Mouse (Mus musculus): ENCODE results near the gene Gm21292. TPM values are rescaled to one million over a fixed set of nuclear protein-coding genes. Genes with fewer than 3 reads are reported as not detected.
"Not testable (repeated sequence)": the region's sequence is repeated elsewhere in the genome, so short reads cannot be mapped to it uniquely, and the experiment has no call there.

The Gm21292 gene
- not detected in 2 replicates for polyA plus RNA-seq (2016; fragmentation: Nextera tagmentation; extraction: Ambion mirVana)

DNA sequence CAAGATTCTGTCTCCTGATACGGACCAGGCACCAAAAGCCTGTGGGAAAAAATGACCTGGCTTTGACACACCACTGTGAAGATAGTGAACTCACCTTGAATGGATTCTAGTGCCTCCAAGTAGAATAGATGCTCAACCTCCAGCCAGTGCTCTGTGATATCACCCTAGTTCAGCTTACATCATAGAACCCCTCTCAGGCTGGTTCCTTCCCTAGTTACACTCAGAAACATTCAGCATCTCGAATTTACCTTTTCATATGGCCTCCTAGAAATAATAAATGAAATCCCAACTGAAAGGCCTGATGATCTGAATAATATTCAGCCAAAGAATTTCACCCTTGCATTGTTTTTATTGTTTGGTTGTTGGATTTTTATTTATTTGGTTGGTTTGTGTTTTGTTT is at the start of gene Gm21292:
Gene Gm21292 (minus strand): TSS at position 101 of the 400 bp plus-strand sequence.
- H3K4me1 ChIP-seq; H3K36me3 ChIP-seq; H3K4me3 ChIP-seq; H3K27ac ChIP-seq; H3K27me3 ChIP-seq (ENCODE audit: low read depth, poor library complexity, severe bottlenecking); H3K9me3 ChIP-seq (replicated peaks); DNase-seq (ENCODE audit: low spot score): not testable (repeated sequence)
- 17% methylated on average over 1 of the region's 2 CpGs for WGBS

Other genes with a start within 250 kb of the Gm21292 start
- not detected in 2 replicates for gene Gm21721, start 68.3 kb upstream of the Gm21292 start, polyA plus RNA-seq (2016; fragmentation: Nextera tagmentation; extraction: Ambion mirVana)
- not detected in 2 replicates for gene Gm21812, start 213.3 kb upstream of the Gm21292 start, polyA plus RNA-seq (2016; fragmentation: Nextera tagmentation; extraction: Ambion mirVana)